Mouse (Mus musculus) brain, embryonic 14.5 days (tissue): ENCODE data around the gene Plcb1.

ENCODE experiments used
- CTCF ChIP-seq: fragments of 200-500 bp; IDR thresholded peaks from 2 replicates; pipeline ENCODE4 v1.5.1; 2012; ENCODE audit warnings: inconsistent platforms, mild to moderate bottlenecking, moderate library complexity, borderline replicate concordance; ENCODE audit not compliant: insufficient read depth, insufficient read length; ENCODE audit errors: extremely low read depth
- POLR2A ChIP-seq: fragments of 200-500 bp; IDR thresholded peaks from 2 replicates; pipeline ENCODE4 v1.6.1; 2012; ENCODE audit warnings: mild to moderate bottlenecking, inconsistent platforms, borderline replicate concordance; ENCODE audit not compliant: poor library complexity, insufficient read depth, insufficient read length, severe bottlenecking; ENCODE audit errors: extremely low read depth

GRCm38 (mm10) chr2:135302483-135302882, 516.6 kb downstream of the Plcb1 start:
- TF ChIP-seq POLR2A (no peak), CTCF (no peak)
